Mouse (Mus musculus): ENCODE results near the gene Nop56.

GRCm38 (mm10) chr2:130294218-130294935 lies 20.1 kb downstream of the Nop56 start:
- no peak for TF ChIP-seq EP300 (IDR thresholded peaks at IDR 0.05; ENCODE audit: low read length)
- TF ChIP-seq E2F4 (IDR thresholded peaks at IDR 0.05; ENCODE audit: insufficient replicate concordance, low read depth, low read length) = no peak
- TF ChIP-seq USF1 (IDR thresholded peaks at IDR 0.05; ENCODE audit: low read depth, low read length) = no peak
- TF ChIP-seq POLR2A (IDR thresholded peaks at IDR 0.05; ENCODE audit: low read depth, low read length) = no peak
- no peak for TF ChIP-seq RAD21 (IDR thresholded peaks at IDR 0.05; ENCODE audit: low read depth, low read length)
- no peak for TF ChIP-seq CTCF (conservative IDR thresholded peaks at IDR 0.05 in 1 of 2, IDR thresholded peaks at IDR 0.05 in 1 of 2; ENCODE audit: low read depth in 2 of 2, low read length in 2 of 2)
- TF ChIP-seq CHD1 (IDR thresholded peaks at IDR 0.05; ENCODE audit: low read depth, low read length) = no peak
- no peak for TF ChIP-seq ZMIZ1 (IDR thresholded peaks at IDR 0.05; ENCODE audit: low read depth, low read length)
- no peak for TF ChIP-seq NRF1 (IDR thresholded peaks at IDR 0.05; ENCODE audit: low read depth, low read length)
- no peak for TF ChIP-seq MEF2A (IDR thresholded peaks at IDR 0.05; ENCODE audit: borderline replicate concordance, low read depth, low read length)
- no peak for TF ChIP-seq MAFK (IDR thresholded peaks at IDR 0.05; ENCODE audit: insufficient replicate concordance, low read length)
- TF ChIP-seq ZNF384 (IDR thresholded peaks at IDR 0.05; ENCODE audit: low read depth, low read length) = no peak
